Mouse (Mus musculus) midbrain, embryonic 12.5 days (tissue): ENCODE measurements at regions not wholly inside any gene's neighbourhood (a gene's known extent, or its start where the extent isn't known, plus 50 kb on each side); places are given as distances from the start of the nearest gene placed in this dataset.

Experiments used
- ATAC-seq: fragments of 200-750 bp; cut with Nextera tagmentation; 2 replicates; pipeline ENCODE4 v1.8.0; 2017; ENCODE audit warnings: low read depth, moderate TSS enrichment, moderate library complexity; ENCODE audit not compliant: low FRiP score
- H3K27ac ChIP-seq: fragments of 300-500 bp; sonication (generic); replicated peaks from 2 replicates; pipeline ENCODE4 v1.5.1; 2016; ENCODE audit warnings: mild to moderate bottlenecking
- H3K27me3 ChIP-seq: fragments of 300-500 bp; sonication (generic); 2 replicates; pipeline ENCODE4 v1.6.1; 2016; ENCODE audit warnings: mild to moderate bottlenecking
- H3K36me3 ChIP-seq: fragments of 300-500 bp; sonication (generic); 2 replicates; pipeline ENCODE4 v1.6.1; 2016
- H3K4me1 ChIP-seq: fragments of 300-500 bp; sonication (generic); 2 replicates; pipeline ENCODE4 v1.6.1; 2016
- H3K4me2 ChIP-seq: fragments of 300-500 bp; sonication (generic); replicated peaks from 2 replicates; pipeline ENCODE4 v1.6.1; 2016; ENCODE audit warnings: mild to moderate bottlenecking, moderate library complexity
- H3K4me3 ChIP-seq: fragments of 300-500 bp; sonication (generic); 2 replicates; pipeline ENCODE4 v1.5.1; 2016; ENCODE audit warnings: mild to moderate bottlenecking
- H3K9ac ChIP-seq: fragments of 300-500 bp; sonication (generic); replicated peaks from 2 replicates; pipeline ENCODE4 v1.6.1; 2016; ENCODE audit warnings: mild to moderate bottlenecking, moderate library complexity
- H3K9me3 ChIP-seq: fragments of 300-500 bp; sonication (generic); 2 replicates; pipeline ENCODE4 v1.6.1; 2016; ENCODE audit warnings: mild to moderate bottlenecking
- whole genome bisulfite sequencing: fragments of 180-500 bp; shearing (Covaris S2); methylation state at CpG from one replicate; pipeline ENCODE4 v1.1.7; 2016; 5-methylcytosine and 5-hydroxymethylcytosine counted together

DNA sequence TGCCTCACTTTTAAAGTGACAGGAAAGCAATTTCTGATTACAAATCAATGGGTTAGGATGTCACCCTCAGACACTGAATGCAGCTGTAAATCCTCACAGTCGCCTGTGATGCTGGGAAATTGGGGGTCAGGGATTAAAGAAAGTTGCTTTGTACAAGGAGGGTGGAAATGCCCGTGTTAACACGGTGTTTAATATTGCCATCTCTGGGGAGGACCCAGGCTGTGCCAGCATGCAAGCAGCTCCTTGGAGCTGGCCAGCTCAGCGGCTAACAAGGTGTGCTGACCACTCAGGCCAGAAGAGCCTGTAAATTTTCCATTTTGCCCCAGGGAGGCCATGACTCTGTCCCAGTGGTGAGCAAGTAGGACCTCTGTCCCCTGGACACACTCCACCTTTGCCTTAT is 522.5 kb upstream of the Sall1 start:
- Histone ChIP-seq H3K27me3 (peaks cover 13% of the 10 kb centered on the region; the same call in 1 of the 2 replicates), H3K4me3 (no peak overlapping the region), H3K27ac (no peak overlapping the region; the same call in 1 of the 2 replicates), H3K36me3 (no peaks in the 10 kb centered on the region), H3K4me2 (no peak overlapping the region), H3K4me1 (peaks cover 45% of the 10 kb centered on the region), H3K9ac (no peak overlapping the region), H3K9me3 (no peaks in the 10 kb centered on the region)
- no peak for ATAC-seq
- WGBS: 32% methylated on average over 4 of the region's 4 CpGs

- Histone ChIP-seq H3K27me3 (peaks cover 13% of the 10 kb centered on the region; the same call in 1 of the 2 replicates), H3K9me3 (no peaks in the 10 kb centered on the region), H3K27ac (no peak overlapping the region), H3K4me1 (peaks cover 40% of the 10 kb centered on the region), H3K4me3 (no peak overlapping the region), H3K9ac (no peak overlapping the region), H3K36me3 (no peaks in the 10 kb centered on the region), H3K4me2 (no peak overlapping the region)
- ATAC-seq: no peak
- WGBS: 78% methylated on average over 9 of the region's 9 CpGs
Observed at GRCm38 (mm10) chr8:89565147-89565826, 521.3 kb upstream of the Sall1 start.

- peaks cover 25% of the 10 kb centered on the region for H3K4me1 ChIP-seq
- 68% methylated on average over 2 of the region's 2 CpGs for WGBS
- peaks cover 13% of the 10 kb centered on the region; the same call in 1 of the 2 replicates for H3K27me3 ChIP-seq
Observed at GRCm38 (mm10) chr8:89563544-89563943, 519.6 kb upstream of the Sall1 start.

GRCm38 (mm10) chr8:89562597-89562996 is 518.6 kb upstream of the Sall1 start:
- WGBS: 68% methylated on average over 8 of the region's 8 CpGs
- no peak for ATAC-seq
- no peaks in the 10 kb centered on the region for H3K36me3 ChIP-seq

More at GRCm38 (mm10) chr8:89563544-89563943, 519.6 kb upstream of the Sall1 start:
- Histone ChIP-seq H3K36me3 (no peaks in the 10 kb centered on the region), H3K4me2 (no peak overlapping the region), H3K4me3 (no peak overlapping the region), H3K9ac (no peak overlapping the region), H3K9me3 (no peaks in the 10 kb centered on the region), H3K27ac (no peak overlapping the region)
- no peak for ATAC-seq

DNA sequence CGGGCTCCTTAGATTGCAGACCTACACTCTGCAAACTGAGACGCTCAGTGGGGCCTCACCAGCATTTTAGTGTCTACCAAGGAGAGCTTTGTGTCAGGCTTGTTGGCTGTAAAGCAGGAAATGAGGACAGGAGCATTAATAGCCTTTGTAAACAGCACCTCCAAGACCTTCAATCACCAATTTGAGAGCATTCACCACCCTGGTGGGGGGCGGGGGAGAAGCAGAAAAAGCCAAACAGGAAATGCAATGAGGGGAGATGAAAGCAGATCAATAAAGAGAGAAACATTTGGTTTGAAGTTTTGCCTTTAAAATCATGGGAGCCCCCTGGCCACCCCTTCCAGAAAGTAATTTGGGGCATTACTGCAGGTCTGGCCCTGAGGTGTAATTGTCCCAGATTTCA is 497.3 kb upstream of the Sall1 start:
- Histone ChIP-seq H3K27me3 (no peaks in the 10 kb centered on the region), H3K4me3 (no peak overlapping the region), H3K27ac (no peak overlapping the region), H3K36me3 (no peaks in the 10 kb centered on the region), H3K9me3 (no peaks in the 10 kb centered on the region), H3K9ac (no peak overlapping the region), H3K4me1 (no peaks in the 10 kb centered on the region), H3K4me2 (no peak overlapping the region)
- no peak for ATAC-seq
- WGBS: 59% methylated on average over 3 of the region's 3 CpGs

More at GRCm38 (mm10) chr8:89562597-89562996, 518.6 kb upstream of the Sall1 start:
- H3K4me3 ChIP-seq: no peak overlapping the region
- no peaks in the 10 kb centered on the region for H3K9me3 ChIP-seq
- H3K27ac ChIP-seq: no peak overlapping the region
- H3K9ac ChIP-seq: no peak overlapping the region
- H3K4me1 ChIP-seq: peaks cover 21% of the 10 kb centered on the region
- H3K4me2 ChIP-seq: no peak overlapping the region
- peaks cover 13% of the 10 kb centered on the region; the same call in 1 of the 2 replicates for H3K27me3 ChIP-seq

DNA sequence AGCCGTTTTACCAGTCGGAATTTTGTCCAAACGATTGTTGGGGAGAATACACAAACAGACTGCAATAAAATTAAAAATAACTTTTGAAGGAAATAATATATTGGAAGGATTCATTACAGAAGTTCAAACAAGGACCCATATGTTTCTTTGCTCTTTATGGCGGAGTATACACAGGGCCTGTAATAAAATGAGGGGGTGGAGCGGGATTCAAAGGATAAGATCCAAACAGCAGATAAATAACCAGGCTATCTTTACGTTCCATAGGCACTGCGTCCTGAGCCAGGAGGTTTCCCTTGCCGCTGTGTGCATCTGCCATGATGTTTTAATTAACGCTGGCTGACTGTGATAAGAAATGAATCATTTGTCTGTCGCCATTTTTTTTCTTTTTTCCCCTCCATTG is 490.6 kb upstream of the Sall1 start:
- WGBS: 81% methylated on average over 10 of the region's 10 CpGs
- H3K9me3 ChIP-seq: no peaks in the 10 kb centered on the region
- no peaks in the 10 kb centered on the region for H3K36me3 ChIP-seq
- no peak overlapping the region for H3K27ac ChIP-seq
- no peak overlapping the region for H3K9ac ChIP-seq
- H3K4me1 ChIP-seq: no peaks in the 10 kb centered on the region
- no peaks in the 10 kb centered on the region for H3K27me3 ChIP-seq
- no peak overlapping the region for H3K4me3 ChIP-seq
- no peak overlapping the region for H3K4me2 ChIP-seq
- no peak for ATAC-seq

DNA sequence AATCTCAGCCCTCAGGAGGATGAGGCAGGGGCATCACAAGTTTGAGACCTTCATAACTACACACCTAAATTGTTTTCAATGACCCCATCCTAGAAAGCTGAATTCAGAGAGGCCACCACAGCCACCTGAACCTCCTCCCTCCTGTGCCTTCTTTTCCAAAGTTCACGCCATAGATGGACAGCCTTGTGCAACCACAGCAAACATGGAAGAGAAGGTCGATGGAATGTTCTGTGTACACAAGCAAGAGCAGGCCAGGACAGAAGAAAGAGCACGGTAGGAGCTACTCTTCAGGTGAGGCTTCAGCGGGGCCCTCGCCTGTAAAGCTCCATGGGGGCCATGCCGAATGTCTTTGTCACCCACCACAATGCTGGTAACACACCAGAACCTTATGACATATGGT is 481.1 kb upstream of the Sall1 start:
- Histone ChIP-seq H3K9ac (no peak overlapping the region), H3K27ac (no peak overlapping the region), H3K4me3 (no peak overlapping the region), H3K4me2 (no peak overlapping the region), H3K4me1 (no peaks in the 10 kb centered on the region), H3K9me3 (no peaks in the 10 kb centered on the region), H3K27me3 (no peaks in the 10 kb centered on the region), H3K36me3 (no peaks in the 10 kb centered on the region)
- no peak for ATAC-seq
- 91% methylated on average over 6 of the region's 6 CpGs for WGBS

- ATAC-seq: no peak
- no peaks in the 10 kb centered on the region for H3K9me3 ChIP-seq
- WGBS: 89% methylated on average over 3 of the region's 3 CpGs
- H3K4me2 ChIP-seq: no peak overlapping the region
- no peaks in the 10 kb centered on the region for H3K36me3 ChIP-seq
- H3K27me3 ChIP-seq: no peaks in the 10 kb centered on the region
- H3K4me1 ChIP-seq: no peaks in the 10 kb centered on the region
- H3K27ac ChIP-seq: no peak overlapping the region
- H3K4me3 ChIP-seq: no peak overlapping the region
- H3K9ac ChIP-seq: no peak overlapping the region
Observed at GRCm38 (mm10) chr8:89523336-89523735, 479.4 kb upstream of the Sall1 start.

- no peak overlapping the region for H3K27ac ChIP-seq
- H3K27me3 ChIP-seq: no peaks in the 10 kb centered on the region
- WGBS: 19% methylated on average over 2 of the region's 2 CpGs
- ATAC-seq: no peak
- no peaks in the 10 kb centered on the region for H3K36me3 ChIP-seq
- no peak overlapping the region for H3K9ac ChIP-seq
- no peak overlapping the region for H3K4me3 ChIP-seq
- H3K4me1 ChIP-seq: peaks cover 5% of the 10 kb centered on the region
- H3K4me2 ChIP-seq: no peak overlapping the region
- H3K9me3 ChIP-seq: no peaks in the 10 kb centered on the region
Observed at GRCm38 (mm10) chr8:89516602-89517001, 472.6 kb upstream of the Sall1 start.

DNA sequence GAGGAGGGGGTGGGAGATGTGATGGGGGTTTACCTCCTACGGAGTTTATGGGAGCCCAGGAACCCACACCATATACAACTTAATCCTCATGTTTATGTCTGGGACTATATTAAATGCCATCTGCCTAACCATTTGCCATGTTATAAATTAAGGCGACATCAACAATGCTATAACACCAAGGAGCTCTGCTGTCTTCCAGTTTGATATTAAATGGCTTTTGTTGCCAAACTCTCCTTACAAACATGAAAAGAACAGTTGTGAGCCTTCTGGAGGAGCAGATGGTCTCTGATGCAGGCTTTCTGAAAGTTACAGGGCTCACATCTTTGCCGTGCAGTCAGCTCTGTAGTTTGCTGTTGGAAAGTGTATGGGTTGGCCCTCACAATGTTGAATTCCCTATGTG is 470.3 kb upstream of the Sall1 start:
- no peaks in the 10 kb centered on the region for H3K36me3 ChIP-seq
- no peak for ATAC-seq
- H3K27me3 ChIP-seq: no peaks in the 10 kb centered on the region
- H3K9ac ChIP-seq: no peak overlapping the region
- no peak overlapping the region for H3K4me2 ChIP-seq
- H3K27ac ChIP-seq: no peak overlapping the region
- 77% methylated on average over 3 of the region's 3 CpGs for WGBS
- H3K9me3 ChIP-seq: no peaks in the 10 kb centered on the region
- H3K4me3 ChIP-seq: no peak overlapping the region
- H3K4me1 ChIP-seq: peaks cover 5% of the 10 kb centered on the region

DNA sequence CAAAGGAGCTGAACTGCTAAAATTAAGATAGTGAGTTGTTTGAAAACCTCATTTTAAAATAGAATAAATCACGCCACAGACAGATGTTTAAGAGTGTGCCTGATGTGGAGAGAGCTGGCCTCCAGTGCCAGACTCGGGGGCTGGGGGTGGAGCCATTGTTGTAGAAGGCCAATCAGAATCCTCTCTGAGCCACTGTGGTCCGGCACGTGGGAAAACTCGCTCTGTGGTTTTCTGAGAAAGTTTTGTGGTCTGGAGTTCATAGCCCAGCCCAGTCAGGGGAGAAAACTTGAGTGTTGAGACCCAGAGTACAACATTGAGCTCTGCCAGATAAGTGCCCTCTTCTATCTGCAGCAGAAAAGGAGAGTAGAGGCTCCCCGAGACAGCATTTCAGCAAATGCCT is 463.7 kb upstream of the Sall1 start:
- 53% methylated on average over 6 of the region's 6 CpGs for WGBS

GRCm38 (mm10) chr8:89503545-89504234 is 459.7 kb upstream of the Sall1 start:
- Histone ChIP-seq H3K9ac (no peak overlapping the region), H3K4me1 (no peaks in the 10 kb centered on the region), H3K27me3 (no peaks in the 10 kb centered on the region), H3K27ac (no peak overlapping the region), H3K36me3 (no peaks in the 10 kb centered on the region), H3K4me3 (no peak overlapping the region), H3K9me3 (no peaks in the 10 kb centered on the region), H3K4me2 (no peak overlapping the region)
- no peak for ATAC-seq
- WGBS: 77% methylated on average over 4 of the region's 4 CpGs

More for the DNA sequence above, 463.7 kb upstream of the Sall1 start:
- Histone ChIP-seq H3K4me3 (no peak overlapping the region), H3K36me3 (no peaks in the 10 kb centered on the region), H3K9me3 (no peaks in the 10 kb centered on the region), H3K4me2 (no peak overlapping the region), H3K4me1 (no peaks in the 10 kb centered on the region), H3K27ac (no peak overlapping the region), H3K9ac (no peak overlapping the region), H3K27me3 (no peaks in the 10 kb centered on the region)
- ATAC-seq: no peak
